Mouse (Mus musculus): ENCODE results near the gene Krtap29-1.

Gene Krtap29-1

GRCm38 (mm10) chr11:99978953-99979352 is at the start of gene Krtap29-1:
Krtap29-1 (minus strand) TSS chr11:99979053.
- DNase-seq (ENCODE audit: low spot score), result no peak

- DNase-seq (ENCODE audit: low spot score), result no peak
These were observed 42.6 kb upstream of the Krtap29-1 start for GRCm38 (mm10) chr11:100021438-100021837.

- DNase-seq (ENCODE audit: low spot score), result no peak
These were observed 40.6 kb upstream of the Krtap29-1 start for GRCm38 (mm10) chr11:100019466-100019865.

GRCm38 (mm10) chr11:100016112-100016511 is 37.3 kb upstream of the Krtap29-1 start, which contains the start of gene Krt33a:
Krt33a (minus strand) TSS chr11:100016212.
- no peak for DNase-seq (ENCODE audit: low spot score)

- DNase-seq (ENCODE audit: low spot score), result no peak
These were observed 34.9 kb upstream of the Krtap29-1 start for GRCm38 (mm10) chr11:100013691-100014171.

- DNase-seq (ENCODE audit: low spot score), result no peak
These were observed 31.8 kb upstream of the Krtap29-1 start for GRCm38 (mm10) chr11:100010682-100011081.

- DNase-seq (ENCODE audit: low spot score), result no peak
These were observed 29.5 kb upstream of the Krtap29-1 start for GRCm38 (mm10) chr11:100008336-100008735.

- DNase-seq (ENCODE audit: low spot score), result no peak
These were observed 27.8 kb upstream of the Krtap29-1 start for GRCm38 (mm10) chr11:100006624-100007023.

GRCm38 (mm10) chr11:100005905-100006304 is 27.1 kb upstream of the Krtap29-1 start:
- DNase-seq (ENCODE audit: low spot score), result no peak

- DNase-seq (ENCODE audit: low spot score), result no peak
These were observed 26.0 kb upstream of the Krtap29-1 start for GRCm38 (mm10) chr11:100004846-100005245.

GRCm38 (mm10) chr11:99999091-99999490 is 20.2 kb upstream of the Krtap29-1 start:
- no peak for DNase-seq (ENCODE audit: low spot score)

- no peak for DNase-seq (ENCODE audit: low spot score)
These were observed 15.5 kb upstream of the Krtap29-1 start for GRCm38 (mm10) chr11:99994384-99994661.

GRCm38 (mm10) chr11:99993620-99994383 is 14.9 kb upstream of the Krtap29-1 start, which contains the start of gene Krtap17-1:
Krtap17-1 (minus strand) TSS chr11:99993994.
- DNase-seq (ENCODE audit: low spot score), result no peak

- no peak for DNase-seq (ENCODE audit: low spot score)
These were observed 11.7 kb upstream of the Krtap29-1 start for GRCm38 (mm10) chr11:99990571-99990970.

- DNase-seq (ENCODE audit: low spot score), result no peak
These were observed 11.1 kb upstream of the Krtap29-1 start for GRCm38 (mm10) chr11:99989881-99990405.

- no peak for DNase-seq (ENCODE audit: low spot score)
These were observed 9.7 kb upstream of the Krtap29-1 start for GRCm38 (mm10) chr11:99988530-99988929.

- DNase-seq (ENCODE audit: low spot score), result no peak
These were observed 7.4 kb upstream of the Krtap29-1 start, which contains the start of gene Krtap16-1 for GRCm38 (mm10) chr11:99986180-99986647. Krtap16-1 (minus strand) TSS chr11:99986597.

GRCm38 (mm10) chr11:99985291-99986092 is 6.6 kb upstream of the Krtap29-1 start:
- no peak for DNase-seq (ENCODE audit: low spot score)

- no peak for DNase-seq (ENCODE audit: low spot score)
These were observed 4.6 kb upstream of the Krtap29-1 start for GRCm38 (mm10) chr11:99983442-99983841.

- no peak for DNase-seq (ENCODE audit: low spot score)
These were observed 3.9 kb upstream of the Krtap29-1 start for GRCm38 (mm10) chr11:99982731-99983130.

GRCm38 (mm10) chr11:99965961-99966360 is 12.9 kb downstream of the Krtap29-1 start:
- DNase-seq (ENCODE audit: low spot score), result no peak

- DNase-seq (ENCODE audit: low spot score), result no peak
These were observed 14.6 kb downstream of the Krtap29-1 start for GRCm38 (mm10) chr11:99964213-99964612.

- DNase-seq (ENCODE audit: low spot score), result no peak
These were observed 30.7 kb downstream of the Krtap29-1 start, which contains the start of gene Krtap9-5 for GRCm38 (mm10) chr11:99948175-99948574. Krtap9-5 (plus strand) TSS chr11:99948475.

Data from urinary bladder, postnatal 10 days (tissue).